Comparison of ENCODE assay signal across 8 mouse cellular contexts in the genomic region with DNA sequence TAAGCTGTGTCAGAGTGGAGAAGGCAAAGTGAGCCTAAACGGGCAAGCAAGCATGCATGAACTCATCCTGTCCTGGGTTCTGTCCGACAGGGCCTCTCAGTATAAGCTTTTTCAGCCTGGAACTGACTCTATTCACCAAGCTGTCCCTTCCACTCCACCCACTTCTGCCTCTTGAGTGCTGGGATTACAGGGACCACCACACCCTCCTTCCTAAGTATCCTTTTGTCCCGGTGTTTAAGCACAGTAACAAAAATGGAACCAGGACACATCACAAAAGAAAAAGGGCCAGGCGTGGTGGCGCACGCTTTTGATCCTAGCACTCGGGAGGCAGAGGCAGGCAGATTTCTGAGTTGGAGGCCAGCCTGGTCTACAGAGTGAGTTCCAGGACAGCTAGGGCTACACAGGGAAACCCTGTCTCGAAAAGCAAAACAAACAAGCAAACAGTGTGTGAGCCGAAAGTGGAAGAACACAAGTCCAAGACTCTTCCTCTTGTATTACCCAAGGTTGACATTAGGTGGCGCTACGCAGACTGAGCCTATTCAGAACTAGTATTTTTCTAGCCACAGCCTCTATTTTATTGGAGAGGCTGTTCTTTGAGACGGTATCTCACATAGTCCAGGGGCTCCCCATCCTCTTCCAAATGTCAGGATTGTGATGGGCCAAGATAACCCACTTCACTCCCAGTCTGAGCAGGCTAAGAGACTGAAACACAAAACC. TPM values are rescaled to one million over a fixed set of nuclear protein-coding genes. Genes with fewer than 3 reads are reported as not detected.
DNase-seq lines count a peak whose midpoint lies in the region; ATAC-seq and TF ChIP-seq lines count a peak whose summit lies in the region.

No protein-coding gene starts in this region.

- 73% methylated on average over 12 of the region's 12 CpGs for WGBS in forebrain, embryonic 14.5 days
- WGBS in forebrain, embryonic 13.5 days: 71% methylated on average over 12 of the region's 12 CpGs
- 71% methylated on average over 12 of the region's 12 CpGs for WGBS in midbrain, postnatal 0 days
- 73% methylated on average over 12 of the region's 12 CpGs for WGBS in midbrain, embryonic 10.5 days
- 61% methylated on average over 12 of the region's 12 CpGs for WGBS in lung, adult 2 months

- no peak overlapping the region for H3K9ac ChIP-seq in forebrain, embryonic 14.5 days (ENCODE audit: low read length)
- H3K9ac ChIP-seq in forebrain, embryonic 13.5 days: no peak overlapping the region
- H3K9ac ChIP-seq in midbrain, postnatal 0 days (replicated peaks; ENCODE audit: low read length, poor library complexity, severe bottlenecking): no peak overlapping the region

- H3K9me3 ChIP-seq in forebrain, embryonic 14.5 days (replicated peaks; ENCODE audit: control insufficient read depth, low read length): no peaks in the 10 kb centered on the region
- H3K9me3 ChIP-seq in forebrain, embryonic 13.5 days (replicated peaks): no peaks in the 10 kb centered on the region
- no peaks in the 10 kb centered on the region for H3K9me3 ChIP-seq in midbrain, postnatal 0 days (ENCODE audit: low read length)
- H3K9me3 ChIP-seq in midbrain, embryonic 10.5 days (replicated peaks): no peaks in the 10 kb centered on the region

- DNase-seq in forebrain, embryonic 14.5 days (ENCODE audit: low spot score): peak; percentile 60
- DNase-seq in midbrain, postnatal 0 days (ENCODE audit: low spot score): peak; percentile 61
- DNase-seq in midbrain, embryonic 10.5 days (ENCODE audit: low spot score): no peak
- DNase-seq in brain, adult 2 months (ENCODE audit: low read depth, low spot score): peak; percentile 84
- DNase-seq in fibroblast of lung, adult 2 months (ENCODE audit: low read depth): peak; percentile 27
- no peak for DNase-seq in lung, adult 2 months
- DNase-seq in splenic B cell, adult 2 months (ENCODE audit: low read depth, low spot score): peak; percentile 82

- H3K4me2 ChIP-seq in forebrain, embryonic 14.5 days (ENCODE audit: low read length): no peak overlapping the region
- H3K4me2 ChIP-seq in forebrain, embryonic 13.5 days: no peak overlapping the region
- H3K4me2 ChIP-seq in midbrain, postnatal 0 days (ENCODE audit: low read depth, low read length, poor library complexity, severe bottlenecking): no peak overlapping the region

- peak; percentile 76 for TF ChIP-seq CTCF in midbrain, postnatal 0 days (IDR thresholded peaks at IDR 0.05)
- TF ChIP-seq CTCF in lung, adult 2 months (IDR thresholded peaks at IDR 0.05; ENCODE audit: insufficient read depth, low read length): peak; percentile 47; the same call in 1 of the 2 replicates

- no peak for ATAC-seq in forebrain, embryonic 14.5 days
- ATAC-seq in forebrain, embryonic 13.5 days: no peak
- ATAC-seq in midbrain, postnatal 0 days (ENCODE audit: low FRiP score): no peak

- no peak overlapping the region for H3K27ac ChIP-seq in forebrain, embryonic 14.5 days (ENCODE audit: low read depth, low read length)
- no peak overlapping the region for H3K27ac ChIP-seq in forebrain, embryonic 13.5 days
- no peak overlapping the region for H3K27ac ChIP-seq in midbrain, postnatal 0 days (ENCODE audit: low read depth, low read length)
- H3K27ac ChIP-seq in midbrain, embryonic 10.5 days (replicated peaks): no peak overlapping the region

- no peaks in the 10 kb centered on the region for H3K4me1 ChIP-seq in forebrain, embryonic 14.5 days (ENCODE audit: control insufficient read depth, insufficient read depth, low read length)
- no peaks in the 10 kb centered on the region for H3K4me1 ChIP-seq in forebrain, embryonic 13.5 days
- H3K4me1 ChIP-seq in midbrain, postnatal 0 days (ENCODE audit: insufficient read depth, low read length): no peaks in the 10 kb centered on the region
- no peaks in the 10 kb centered on the region for H3K4me1 ChIP-seq in midbrain, embryonic 10.5 days
- H3K4me1 ChIP-seq in lung, adult 2 months (ENCODE audit: control insufficient read depth, insufficient read depth, low read length): peaks cover 2% of the 10 kb centered on the region; the same call in 1 of the 2 replicates

- no peak overlapping the region for H3K4me3 ChIP-seq in forebrain, embryonic 14.5 days (ENCODE audit: low read depth, low read length)
- H3K4me3 ChIP-seq in forebrain, embryonic 13.5 days: no peak overlapping the region
- no peak overlapping the region for H3K4me3 ChIP-seq in midbrain, postnatal 0 days (ENCODE audit: low read depth, low read length)
- no peak overlapping the region for H3K4me3 ChIP-seq in midbrain, embryonic 10.5 days
- H3K4me3 ChIP-seq in lung, adult 2 months (replicated peaks; ENCODE audit: extremely low read depth, low read depth, low read length): no peak overlapping the region

- no peak for TF ChIP-seq POLR2A in lung, adult 2 months (IDR thresholded peaks at IDR 0.05; ENCODE audit: borderline replicate concordance, extremely low read depth, low read depth, low read length)

- H3K36me3 ChIP-seq in forebrain, embryonic 14.5 days (ENCODE audit: control insufficient read depth, insufficient read depth, low read length): peaks cover 3% of the 10 kb centered on the region; the same call in 1 of the 2 replicates
- peaks cover 32% of the 10 kb centered on the region for H3K36me3 ChIP-seq in forebrain, embryonic 13.5 days (ENCODE audit: poor library complexity, severe bottlenecking)
- H3K36me3 ChIP-seq in midbrain, postnatal 0 days (ENCODE audit: insufficient read depth, low read length): no peaks in the 10 kb centered on the region
- peaks cover 77% of the 10 kb centered on the region for H3K36me3 ChIP-seq in midbrain, embryonic 10.5 days
- no peaks in the 10 kb centered on the region for H3K36me3 ChIP-seq in splenic B cell, adult 2 months (ENCODE audit: control insufficient read depth, insufficient read depth, low read length, poor library complexity, severe bottlenecking)

- no peaks in the 10 kb centered on the region for H3K27me3 ChIP-seq in forebrain, embryonic 14.5 days (replicated peaks; ENCODE audit: control insufficient read depth, insufficient read depth, low read length)
- no peaks in the 10 kb centered on the region for H3K27me3 ChIP-seq in forebrain, embryonic 13.5 days
- no peaks in the 10 kb centered on the region for H3K27me3 ChIP-seq in midbrain, postnatal 0 days (ENCODE audit: insufficient read depth, low read length)
- H3K27me3 ChIP-seq in midbrain, embryonic 10.5 days (ENCODE audit: low read depth, poor library complexity, severe bottlenecking): no peaks in the 10 kb centered on the region
- H3K27me3 ChIP-seq in splenic B cell, adult 2 months (ENCODE audit: control insufficient read depth, insufficient read depth, low read length, poor library complexity, severe bottlenecking): no peaks in the 10 kb centered on the region

RNA-seq across cellular contexts. Expression of a gene that starts 39.7 kb away (rescaled TPM):
- polyA plus RNA-seq in forebrain, embryonic 14.5 days (2014; fragmentation: Nextera tagmentation; extraction: Ambion mirVana): 7.4 and 9.6 TPM in 2 replicates
- polyA plus RNA-seq in forebrain, embryonic 13.5 days (2015; fragmentation: Nextera tagmentation; extraction: Ambion mirVana): 12.6 and 12.9 TPM in 2 replicates
- total RNA-seq in midbrain, postnatal 0 days (2014; rRNA removed): 11.1 and 12.9 TPM in 2 replicates
- polyA plus RNA-seq in midbrain, postnatal 0 days (2015; fragmentation: Nextera tagmentation; extraction: Ambion mirVana): 5.2 and 5.3 TPM in 2 replicates
- 24.3 and 25.0 TPM in 2 replicates for polyA plus RNA-seq in midbrain, embryonic 10.5 days (2016; fragmentation: Nextera tagmentation; extraction: Ambion mirVana)
- polyA plus RNA-seq in lung, adult 2 months (2012; rRNA removed): 103 and 116 TPM in 2 replicates

RNA-seq across cellular contexts. Expression of a gene that starts 49.0 kb away (rescaled TPM):
- polyA plus RNA-seq in forebrain, embryonic 14.5 days (2014; fragmentation: Nextera tagmentation; extraction: Ambion mirVana): 13.6 and 16.7 TPM in 2 replicates
- polyA plus RNA-seq in forebrain, embryonic 13.5 days (2015; fragmentation: Nextera tagmentation; extraction: Ambion mirVana): 11.6 and 12.6 TPM in 2 replicates
- total RNA-seq in midbrain, postnatal 0 days (2014; rRNA removed): 14.0 and 17.3 TPM in 2 replicates
- polyA plus RNA-seq in midbrain, postnatal 0 days (2015; fragmentation: Nextera tagmentation; extraction: Ambion mirVana): 8.0 and 9.3 TPM in 2 replicates
- polyA plus RNA-seq in midbrain, embryonic 10.5 days (2016; fragmentation: Nextera tagmentation; extraction: Ambion mirVana): 14.3 and 16.7 TPM in 2 replicates
- polyA plus RNA-seq in lung, adult 2 months (2012; rRNA removed): 26.9 and 40.7 TPM in 2 replicates

RNA-seq across cellular contexts. Expression of a gene that starts 53.9 kb away (rescaled TPM):
- polyA plus RNA-seq in forebrain, embryonic 14.5 days (2014; fragmentation: Nextera tagmentation; extraction: Ambion mirVana): 0.32 and 0.95 TPM in 2 replicates
- 0.48 and 1.3 TPM in 2 replicates for polyA plus RNA-seq in forebrain, embryonic 13.5 days (2015; fragmentation: Nextera tagmentation; extraction: Ambion mirVana)
- 2.5 and 4.4 TPM in 2 replicates for total RNA-seq in midbrain, postnatal 0 days (2014; rRNA removed)
- 1.2 and 2.5 TPM in 2 replicates for polyA plus RNA-seq in midbrain, postnatal 0 days (2015; fragmentation: Nextera tagmentation; extraction: Ambion mirVana)
- polyA plus RNA-seq in midbrain, embryonic 10.5 days (2016; fragmentation: Nextera tagmentation; extraction: Ambion mirVana): 0.96 and 1.5 TPM in 2 replicates
- polyA plus RNA-seq in lung, adult 2 months (2012; rRNA removed): 1.5 and 2.4 TPM in 2 replicates

RNA-seq across cellular contexts. Expression of a gene that starts 57.3 kb away (rescaled TPM):
- 2,318 and 2,350 TPM in 2 replicates for polyA plus RNA-seq in forebrain, embryonic 14.5 days (2014; fragmentation: Nextera tagmentation; extraction: Ambion mirVana)
- 2,170 and 2,214 TPM in 2 replicates for polyA plus RNA-seq in forebrain, embryonic 13.5 days (2015; fragmentation: Nextera tagmentation; extraction: Ambion mirVana)
- 4,011 and 6,126 TPM in 2 replicates for total RNA-seq in midbrain, postnatal 0 days (2014; rRNA removed)
- polyA plus RNA-seq in midbrain, postnatal 0 days (2015; fragmentation: Nextera tagmentation; extraction: Ambion mirVana): 2,103 and 2,155 TPM in 2 replicates
- 2,205 and 2,316 TPM in 2 replicates for polyA plus RNA-seq in midbrain, embryonic 10.5 days (2016; fragmentation: Nextera tagmentation; extraction: Ambion mirVana)
- polyA plus RNA-seq in lung, adult 2 months (2012; rRNA removed): 1,519 and 1,632 TPM in 2 replicates

Comparison
In these comparisons a context has a peak if more than half of its experiments do, and no peak if none do; other contexts are left out.
1. DNase-seq: peak in forebrain, embryonic 14.5 days (single experiment), midbrain, postnatal 0 days (single experiment), brain, adult 2 months (single experiment), fibroblast of lung, adult 2 months (single experiment) and splenic B cell, adult 2 months (single experiment); none in midbrain, embryonic 10.5 days (single experiment) and lung, adult 2 months (single experiment).